8 mouse cellular contexts compared by ENCODE assay signal in the genomic region with DNA sequence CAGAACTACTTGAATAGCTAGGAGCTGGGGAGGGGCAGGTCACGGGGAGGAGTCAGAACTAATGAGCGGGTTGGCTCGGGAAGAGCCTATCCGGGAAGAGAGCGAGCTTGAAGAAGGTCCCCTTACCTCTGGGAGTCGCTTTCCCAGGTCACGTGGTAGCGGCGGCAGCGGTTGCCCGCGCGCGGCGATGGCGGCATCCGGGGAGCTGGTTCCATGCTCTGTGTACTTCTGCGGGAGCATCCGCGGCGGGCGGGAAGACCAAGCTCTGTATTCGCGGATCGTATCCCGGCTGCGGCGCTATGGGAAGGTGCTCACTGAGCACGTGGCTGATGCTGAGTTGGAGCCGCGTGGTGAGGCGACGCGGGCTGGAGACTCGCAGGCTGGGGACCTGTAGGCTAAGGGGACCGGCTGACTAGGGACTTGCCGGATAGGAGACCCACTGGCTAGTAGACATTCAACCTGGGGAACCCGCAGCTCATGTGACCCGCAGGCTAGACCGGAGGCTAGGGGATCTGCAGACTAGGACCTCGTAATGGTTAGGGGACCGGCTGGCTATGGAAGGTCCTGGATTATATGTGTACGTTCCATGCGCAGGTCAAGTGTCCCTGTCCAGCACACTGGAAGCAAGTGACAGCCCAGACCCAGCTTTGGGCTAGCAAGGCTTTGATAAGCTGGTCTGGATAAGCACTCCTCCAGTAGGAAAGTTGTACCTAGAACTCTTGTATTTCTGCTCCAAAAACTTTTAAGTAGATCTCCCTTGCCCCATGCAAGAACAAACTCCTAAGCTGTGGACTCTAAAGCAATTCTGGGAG. TPM values are rescaled to one million over a fixed set of nuclear protein-coding genes. Genes with fewer than 3 reads are reported as not detected.
DNase-seq lines count a peak whose midpoint lies in the region; ATAC-seq and TF ChIP-seq lines count a peak whose summit lies in the region.

Gene Dnph1 (plus strand): TSS at position 89 of the 812 bp plus-strand sequence.

- peaks cover 0 to 32% of the 10 kb centered on the region in 2 experiments for H3K36me3 ChIP-seq in CH12.LX (replicated peaks in 1 of 2; ENCODE audit: control insufficient read depth in 1 of 2, insufficient read depth in 1 of 2, low read length in 1 of 2)
- peaks cover 24% of the 10 kb centered on the region for H3K36me3 ChIP-seq in heart, embryonic 13.5 days
- no peaks in the 10 kb centered on the region for H3K36me3 ChIP-seq in kidney, postnatal 0 days (ENCODE audit: insufficient read depth, low read length)
- H3K36me3 ChIP-seq in liver, adult 2 months (ENCODE audit: control insufficient read depth, insufficient read depth, low read length) = no peaks in the 10 kb centered on the region
- H3K36me3 ChIP-seq in stomach, embryonic 14.5 days (ENCODE audit: control insufficient read depth, insufficient read depth, low read length) = peaks cover 3% of the 10 kb centered on the region; the same call in 1 of the 2 replicates

- no peak within 1 kb of the TSS for H3K27ac ChIP-seq in CH12.LX (ENCODE audit: insufficient read depth, low read depth)
- no peak within 1 kb of the TSS for H3K27ac ChIP-seq in heart, embryonic 13.5 days (replicated peaks)
- no peak within 1 kb of the TSS for H3K27ac ChIP-seq in kidney, postnatal 0 days
- no peak within 1 kb of the TSS for H3K27ac ChIP-seq in liver, adult 2 months (replicated peaks; ENCODE audit: insufficient read depth, low read depth, low read length)
- H3K27ac ChIP-seq in stomach, embryonic 14.5 days (ENCODE audit: low read length) = no peak within 1 kb of the TSS; the same call in 1 of the 2 replicates

- ATAC-seq in heart, embryonic 13.5 days (ENCODE audit: extremely low read depth, insufficient number of reproducible peaks, low FRiP score, low TSS enrichment) = peak; percentile 67; the same call in 1 of the 2 replicates
- ATAC-seq in kidney, postnatal 0 days (replicated peaks; ENCODE audit: low FRiP score, low read depth) = peak; percentile 85
- ATAC-seq in monocyte, adult 5-6 weeks (replicated peaks; ENCODE audit: insufficient number of reproducible peaks, low FRiP score, low TSS enrichment, poor library complexity, severe bottlenecking) = 0 out of 2 replicates have a peak, but pooled peaks have one; percentile 34
- ATAC-seq in stomach, embryonic 14.5 days (ENCODE audit: insufficient number of reproducible peaks, insufficient read depth, low FRiP score, low read depth) = peak; percentile 93

- in situ Hi-C loops in CH12.LX (cut with MboI; ENCODE audit: low pct_ligation_motif_present, low pct_unique_long_range_greater_than_20kb, low sequenced_read_pairs) = no loop called here

- TF ChIP-seq EP300 in CH12.LX (IDR thresholded peaks at IDR 0.05; ENCODE audit: low read length) = no peak

- no peak for TF ChIP-seq CTCF in CH12.LX (conservative IDR thresholded peaks at IDR 0.05 in 1 of 2, IDR thresholded peaks at IDR 0.05 in 1 of 2; ENCODE audit: low read depth in 2 of 2, low read length in 2 of 2)
- TF ChIP-seq CTCF in kidney, postnatal 0 days (IDR thresholded peaks at IDR 0.05; ENCODE audit: low read depth) = no peak
- TF ChIP-seq CTCF in liver, adult 2 months (IDR thresholded peaks at IDR 0.05; ENCODE audit: low read depth, low read length) = no peak

- H3K79me2 ChIP-seq in CH12.LX (replicated peaks; ENCODE audit: control insufficient read depth, extremely low read depth, insufficient read depth, poor library complexity, severe bottlenecking) = no peaks in the 10 kb centered on the region
- H3K79me2 ChIP-seq in liver, adult 2 months (ENCODE audit: control insufficient read depth, insufficient read depth, low read length) = no peaks in the 10 kb centered on the region

- dilution Hi-C loops in CH12.LX (cut with MboI; ENCODE audit: extremely low pct_ligation_motif_present, extremely low pct_unique_long_range_greater_than_20kb, low sequenced_read_pairs) = no loop called here

- peak within 1 kb of the TSS; percentile 34; the same call in 1 of the 2 replicates for H3K9ac ChIP-seq in CH12.LX (ENCODE audit: insufficient read depth, low read depth)
- H3K9ac ChIP-seq in heart, embryonic 13.5 days = peak within 1 kb of the TSS; percentile 85
- H3K9ac ChIP-seq in kidney, postnatal 0 days (ENCODE audit: low read depth, low read length) = peak within 1 kb of the TSS; percentile 60
- peak within 1 kb of the TSS; percentile 72 for H3K9ac ChIP-seq in liver, adult 2 months (ENCODE audit: low read depth, low read length)
- peak within 1 kb of the TSS; percentile 48 for H3K9ac ChIP-seq in stomach, embryonic 14.5 days (replicated peaks; ENCODE audit: low read depth, low read length)

- under 1% methylated on average over 44 of the region's 44 CpGs for WGBS in heart, embryonic 13.5 days
- WGBS in kidney, postnatal 0 days = 0% methylated on average over 42 of the region's 44 CpGs
- WGBS in liver, adult 2 months = 1% methylated on average over 44 of the region's 44 CpGs
- under 1% methylated on average over 44 of the region's 44 CpGs for WGBS in stomach, embryonic 14.5 days

- peaks cover 4 to 13% of the 10 kb centered on the region in 2 experiments; a peak in 3 of 4 replicates for H3K4me1 ChIP-seq in CH12.LX (ENCODE audit: control insufficient read depth in 1 of 2, insufficient read depth in 2 of 2)
- peaks cover 8% of the 10 kb centered on the region for H3K4me1 ChIP-seq in heart, embryonic 13.5 days
- peaks cover 5% of the 10 kb centered on the region for H3K4me1 ChIP-seq in kidney, postnatal 0 days (replicated peaks; ENCODE audit: insufficient read depth, low read length)
- 0 out of 2 replicates have a peak, but pooled peaks cover 3% of the 10 kb centered on the region for H3K4me1 ChIP-seq in liver, adult 2 months (ENCODE audit: control insufficient read depth, insufficient read depth, low read length)
- H3K4me1 ChIP-seq in stomach, embryonic 14.5 days (ENCODE audit: control insufficient read depth, insufficient read depth, low read length) = 0 out of 2 replicates have a peak, but pooled peaks cover 7% of the 10 kb centered on the region

- TF ChIP-seq POLR2A in CH12.LX (IDR thresholded peaks at IDR 0.05; ENCODE audit: low read depth, low read length) = peak; percentile 79
- 0 out of 2 replicates have a peak, but pooled peaks have one; percentile 35 for TF ChIP-seq POLR2A in liver, adult 2 months (IDR thresholded peaks at IDR 0.05; ENCODE audit: extremely low read depth, insufficient read depth, low read length)

- no peak for TF ChIP-seq RAD21 in CH12.LX (IDR thresholded peaks at IDR 0.05; ENCODE audit: low read depth, low read length)

- H3K4me3 ChIP-seq in CH12.LX (replicated peaks in 1 of 3; ENCODE audit: low read depth in 2 of 3, low read length in 2 of 3, poor library complexity in 1 of 3) = peak within 1 kb of the TSS; percentile 21 to 67 (median 55)
- peak within 1 kb of the TSS; percentile 57 for H3K4me3 ChIP-seq in heart, embryonic 13.5 days
- peak within 1 kb of the TSS; percentile 44 for H3K4me3 ChIP-seq in kidney, postnatal 0 days (replicated peaks; ENCODE audit: low read depth, low read length)
- H3K4me3 ChIP-seq in liver, adult 2 months (ENCODE audit: insufficient read depth, low read depth, low read length) = peak within 1 kb of the TSS; percentile 85
- peak within 1 kb of the TSS; percentile 61 for H3K4me3 ChIP-seq in stomach, embryonic 14.5 days (ENCODE audit: low read depth, low read length)

- H3K9me3 ChIP-seq in CH12.LX (replicated peaks; ENCODE audit: low read length) = no peaks in the 10 kb centered on the region
- no peaks in the 10 kb centered on the region for H3K9me3 ChIP-seq in heart, embryonic 13.5 days
- no peaks in the 10 kb centered on the region for H3K9me3 ChIP-seq in kidney, postnatal 0 days (replicated peaks; ENCODE audit: low read length)
- H3K9me3 ChIP-seq in stomach, embryonic 14.5 days (ENCODE audit: control insufficient read depth, low read depth, low read length) = no peaks in the 10 kb centered on the region

- H3K4me2 ChIP-seq in CH12.LX (ENCODE audit: insufficient read depth, low read depth, poor library complexity, severe bottlenecking) = peak within 1 kb of the TSS; percentile 23; the same call in 1 of the 2 replicates
- H3K4me2 ChIP-seq in heart, embryonic 13.5 days = peak within 1 kb of the TSS; percentile 86
- H3K4me2 ChIP-seq in kidney, postnatal 0 days (ENCODE audit: low read length) = peak within 1 kb of the TSS; percentile 83
- peak within 1 kb of the TSS; percentile 86 for H3K4me2 ChIP-seq in stomach, embryonic 14.5 days (replicated peaks; ENCODE audit: low read depth, low read length)

- peaks cover 42% of the 10 kb centered on the region for H3K27me3 ChIP-seq in CH12.LX (replicated peaks)
- peaks cover 45% of the 10 kb centered on the region for H3K27me3 ChIP-seq in heart, embryonic 13.5 days (replicated peaks)
- no peaks in the 10 kb centered on the region for H3K27me3 ChIP-seq in kidney, postnatal 0 days (ENCODE audit: insufficient read depth, low read length)
- H3K27me3 ChIP-seq in liver, adult 2 months (ENCODE audit: control insufficient read depth, insufficient read depth, low read length) = no peaks in the 10 kb centered on the region
- H3K27me3 ChIP-seq in stomach, embryonic 14.5 days (ENCODE audit: control insufficient read depth, insufficient read depth, low read length) = no peaks in the 10 kb centered on the region

- peak; percentile 82 for DNase-seq in CH12.LX (ENCODE audit: extremely low read depth)
- DNase-seq in c-Kit-negative CD71-positive TER-119-positive erythroid progenitor cells, embryonic 14.5 days (ENCODE audit: low read depth, low spot score) = peak; percentile 67
- DNase-seq in fat pad, adult 2 months (ENCODE audit: extremely low read depth, low read depth, low spot score) = peak; percentile 33
- peak; percentile 94 for DNase-seq in kidney, postnatal 0 days (ENCODE audit: low spot score)
- peak; percentile 89 for DNase-seq in liver, adult 2 months (ENCODE audit: extremely low read depth, low read depth, low spot score)

TF ChIP-seq in CH12.LX, 34 proteins besides CTCF, POLR2A, EP300 and RAD21 (continues in another document):
- TF ChIP-seq USF2 (conservative IDR thresholded peaks at IDR 0.05; ENCODE audit: low read depth, low read length) (peak; percentile 81), MAX (IDR thresholded peaks at IDR 0.05; ENCODE audit: low read length) (peak; percentile 80; the same call in 1 of the 2 replicates), SIN3A (IDR thresholded peaks at IDR 0.05; ENCODE audit: low read length) (peak; percentile 53; the same call in 1 of the 2 replicates), ZMIZ1 (IDR thresholded peaks at IDR 0.05; ENCODE audit: low read depth, low read length) (peak; percentile 41; the same call in 1 of the 2 replicates), CHD1 (IDR thresholded peaks at IDR 0.05; ENCODE audit: low read depth, low read length) (no peak)

RNA-seq across cellular contexts. Expression of gene Dnph1, which starts in this region (rescaled TPM):
- 18.5 and 19.9 TPM in 2 replicates for total RNA-seq in CH12.LX (2012; rRNA removed)
- 27.3 and 30.2 TPM in 2 replicates for total RNA-seq in CH12.LX (2014; rRNA removed)
- polyA plus RNA-seq in CH12.LX (2012; ENCODE audit: insufficient read length, low read depth) = 27.2 and 28.4 TPM in 2 replicates
- polyA plus RNA-seq in heart, embryonic 13.5 days (2015; fragmentation: Nextera tagmentation; extraction: Ambion mirVana) = 24.7 and 32.5 TPM in 2 replicates
- 31.8 and 32.7 TPM in 2 replicates for polyA plus RNA-seq in kidney, postnatal 0 days (2015; fragmentation: Nextera tagmentation; extraction: Ambion mirVana)
- total RNA-seq in liver, adult 2 months (2014; rRNA removed) = 6.6 and 9.0 TPM in 2 replicates
- polyA plus RNA-seq in liver, adult 2 months (2012; rRNA removed) = 13.1 and 13.3 TPM in 2 replicates
- not detected in 3 replicates for total RNA-seq in monocyte, adult 5-6 weeks (2017)
- 56.3 and 65.5 TPM in 2 replicates for polyA plus RNA-seq in stomach, embryonic 14.5 days (2014; fragmentation: Nextera tagmentation; extraction: Ambion mirVana)

Comparison
In these comparisons a context has a peak if more than half of its experiments do, and no peak if none do; other contexts are left out.
1. Peak in ATAC-seq in monocyte, adult 5-6 weeks; RNA of the gene not detected or under 1 TPM.
2. DNase-seq: peak in every context shown above with its lines; median percentile 94 in kidney, postnatal 0 days; 89 in liver, adult 2 months; 82 in CH12.LX; 67 in c-Kit-negative CD71-positive TER-119-positive erythroid progenitor cells, embryonic 14.5 days; 33 in fat pad, adult 2 months.
3. H3K4me2 ChIP-seq: peak in every context shown above with its lines; median percentile 86 in heart, embryonic 13.5 days; 86 in stomach, embryonic 14.5 days; 83 in kidney, postnatal 0 days; 23 in CH12.LX.
4. H3K9ac ChIP-seq: peak in every context shown above with its lines; median percentile 85 in heart, embryonic 13.5 days; 72 in liver, adult 2 months; 60 in kidney, postnatal 0 days; 48 in stomach, embryonic 14.5 days; 34 in CH12.LX.
5. ATAC-seq: peak in every context shown above with its lines; median percentile 93 in stomach, embryonic 14.5 days; 85 in kidney, postnatal 0 days; 67 in heart, embryonic 13.5 days; 34 in monocyte, adult 5-6 weeks.